Mouse (Mus musculus) midbrain, embryonic 11.5 days (tissue): ENCODE measurements at regions not wholly inside any gene's neighbourhood (a gene's known extent, or its start where the extent isn't known, plus 50 kb on each side); places are given as distances from the start of the nearest gene placed in this dataset.
A peak's percentile ranks its signal among the peaks of the same experiment; 100 is the strongest.

ENCODE experiments used
- ATAC-seq: fragments of 200-750 bp; cut with Nextera tagmentation; 2 replicates; pipeline ENCODE4 v1.8.0; 2017; ENCODE audit warnings: moderate TSS enrichment, moderate library complexity; ENCODE audit not compliant: low FRiP score
- DNase-seq: peaks from one replicate; pipeline ENCODE4 v3.0.0; 2015; ENCODE audit warnings: low spot score; ENCODE audit errors: missing footprints
- H3K27ac ChIP-seq: fragments of 300-500 bp; sonication (generic); 2 replicates; pipeline ENCODE4 v1.5.1; 2014; ENCODE audit warnings: low read depth, low read length
- H3K27me3 ChIP-seq: fragments of 300-500 bp; sonication (generic); 2 replicates; pipeline ENCODE4 v1.6.1; 2014; ENCODE audit warnings: mild to moderate bottlenecking, low read length, moderate library complexity, mixed read lengths; ENCODE audit not compliant: control insufficient read depth, insufficient read depth
- H3K36me3 ChIP-seq: fragments of 300-500 bp; sonication (generic); 2 replicates; pipeline ENCODE4 v1.6.1; 2014; ENCODE audit warnings: mild to moderate bottlenecking, low read length, moderate library complexity, mixed read lengths; ENCODE audit not compliant: control insufficient read depth, insufficient read depth
- H3K4me1 ChIP-seq: fragments of 300-500 bp; sonication (generic); 2 replicates; pipeline ENCODE4 v1.6.1; 2014; ENCODE audit warnings: low read length; ENCODE audit not compliant: control insufficient read depth, insufficient read depth
- H3K4me2 ChIP-seq: fragments of 300-500 bp; sonication (generic); 2 replicates; pipeline ENCODE4 v1.6.1; 2014; ENCODE audit warnings: mild to moderate bottlenecking, moderate library complexity
- H3K4me3 ChIP-seq: fragments of 300-500 bp; sonication (generic); 2 replicates; pipeline ENCODE4 v1.5.1; 2014; ENCODE audit warnings: low read depth, low read length
- H3K9ac ChIP-seq: fragments of 300-500 bp; sonication (generic); 2 replicates; pipeline ENCODE4 v1.6.1; 2014; ENCODE audit warnings: low read length
- H3K9me3 ChIP-seq: fragments of 300-500 bp; sonication (generic); 2 replicates; pipeline ENCODE4 v1.6.1; 2016; ENCODE audit warnings: low read length; ENCODE audit not compliant: control insufficient read depth
- WGBS: fragments of 180-500 bp; shearing (Covaris S2); extraction: QIAGEN DNeasy Blood & Tissue Kit; methylation state at CpG from one replicate; pipeline ENCODE4 v1.1.7; 2014; 5-methylcytosine and 5-hydroxymethylcytosine counted together

GRCm38 (mm10) chr10:36229422-36229821 is 277.2 kb upstream of the Hs3st5 start:
- Histone ChIP-seq H3K27me3 (no peaks in the 10 kb centered on the region), H3K9ac (no peak overlapping the region), H3K9me3 (no peaks in the 10 kb centered on the region), H3K36me3 (no peaks in the 10 kb centered on the region), H3K27ac (no peak overlapping the region), H3K4me2 (no peak overlapping the region), H3K4me3 (no peak overlapping the region), H3K4me1 (no peaks in the 10 kb centered on the region)
- DNase-seq (no peak), ATAC-seq (peak; percentile 68)

DNA sequence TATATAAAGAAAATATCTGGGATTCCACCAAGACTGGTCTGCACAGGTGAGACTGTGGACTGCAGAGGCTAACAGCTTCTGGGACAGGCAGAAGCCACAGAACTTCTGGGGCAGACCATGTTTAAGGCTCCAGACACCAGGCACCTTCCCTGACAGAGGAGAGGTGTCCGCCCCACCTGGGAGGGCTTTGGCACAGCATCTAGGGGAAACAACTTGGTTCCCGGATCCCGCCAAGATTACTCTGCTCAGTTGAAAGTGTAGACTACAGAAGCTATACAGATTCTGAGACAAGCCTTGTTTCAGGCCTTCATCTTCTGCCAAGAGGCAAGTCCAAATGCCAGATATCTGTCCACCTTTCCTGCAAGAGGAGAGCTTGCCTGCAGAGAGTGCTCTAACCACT is 267.1 kb upstream of the Hs3st5 start:
- H3K36me3 ChIP-seq = no peaks in the 10 kb centered on the region
- no peaks in the 10 kb centered on the region for H3K27me3 ChIP-seq
- H3K9ac ChIP-seq = no peak overlapping the region
- no peaks in the 10 kb centered on the region for H3K9me3 ChIP-seq
- no peak overlapping the region for H3K4me3 ChIP-seq
- no peak for DNase-seq
- no peaks in the 10 kb centered on the region for H3K4me1 ChIP-seq
- WGBS = 97% methylated on average over 3 of the region's 3 CpGs
- no peak overlapping the region for H3K4me2 ChIP-seq
- no peak for ATAC-seq
- H3K27ac ChIP-seq = no peak overlapping the region

DNA sequence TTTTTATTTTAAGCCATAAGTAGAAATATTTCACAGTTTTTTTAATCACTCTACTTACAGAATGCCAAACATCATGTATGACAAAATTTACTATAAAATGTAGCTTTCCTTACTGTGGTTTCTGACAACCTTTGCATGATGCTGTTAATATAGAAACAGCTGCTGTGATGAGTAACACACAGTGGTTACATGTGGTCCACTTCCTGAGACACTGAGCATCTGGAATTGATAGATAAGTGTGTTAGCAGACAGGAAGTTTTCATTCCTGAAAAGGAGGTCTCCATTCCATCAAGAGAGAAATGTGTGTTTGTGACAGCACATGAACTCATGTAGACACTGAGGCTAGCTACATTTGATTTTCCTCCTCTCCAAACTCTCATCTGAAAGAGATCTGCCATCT is 258.2 kb upstream of the Hs3st5 start:
- Histone ChIP-seq H3K9me3 (no peaks in the 10 kb centered on the region), H3K4me1 (no peaks in the 10 kb centered on the region), H3K36me3 (no peaks in the 10 kb centered on the region), H3K27ac (no peak overlapping the region), H3K4me3 (no peak overlapping the region), H3K27me3 (no peaks in the 10 kb centered on the region), H3K9ac (no peak overlapping the region), H3K4me2 (no peak overlapping the region)
- ATAC-seq (no peak), DNase-seq (no peak)
